Mouse (Mus musculus): ENCODE data around the gene Samm50.

DNA sequence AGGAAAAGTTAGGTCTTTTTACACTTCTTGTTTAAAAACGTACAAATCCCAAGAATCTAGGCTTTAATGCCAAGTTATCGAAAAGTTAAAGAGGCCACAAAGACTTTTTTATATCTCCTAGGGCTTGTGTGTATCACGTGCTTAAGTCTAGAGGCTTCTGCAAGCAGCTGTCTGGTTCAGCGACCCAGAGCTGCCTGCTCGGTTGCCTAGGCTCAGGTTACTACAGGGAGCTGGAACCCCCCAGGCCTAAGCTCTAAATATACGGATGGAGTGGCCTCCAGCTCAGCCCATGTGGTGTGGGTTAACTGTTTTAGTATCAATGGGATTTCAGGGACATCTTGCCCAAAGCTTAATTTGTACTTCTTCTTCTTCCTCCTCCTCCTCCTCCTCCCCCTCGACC, 49.5 kb downstream of the Samm50 start:
- TF ChIP-seq CTCF (conservative IDR thresholded peaks at IDR 0.05; ENCODE audit: low read length), result no peak
- no peak for TF ChIP-seq NANOG (IDR thresholded peaks at IDR 0.05; ENCODE audit: borderline replicate concordance, low read length)
- no peak for TF ChIP-seq POU5F1 (IDR thresholded peaks at IDR 0.05; ENCODE audit: borderline replicate concordance, low read length)
